Mouse (Mus musculus) stomach, postnatal 0 days (tissue): ENCODE data around the gene Babam2. TPM values are rescaled to one million over a fixed set of nuclear protein-coding genes. Genes with fewer than 3 reads are reported as not detected.
"Not testable (repeated sequence)": the region's sequence is repeated elsewhere in the genome, so short reads cannot be mapped to it uniquely, and the experiment has no call there.

ENCODE experiments used
- ATAC-seq: fragments of 200-750 bp; cut with Nextera tagmentation; 2 replicates; pipeline ENCODE4 v1.8.0; 2017; ENCODE audit not compliant: low FRiP score, low TSS enrichment
- DNase-seq: peaks from one replicate; pipeline ENCODE4 v3.0.0-alpha.2; 2016; ENCODE audit warnings: low spot score
- H3K27ac ChIP-seq: fragments of 300-500 bp; sonication (generic); replicated peaks from 2 replicates; pipeline ENCODE4 v1.5.1; 2014; ENCODE audit warnings: mild to moderate bottlenecking, control low read depth
- H3K27me3 ChIP-seq: fragments of 300-500 bp; sonication (generic); 2 replicates; pipeline ENCODE4 v1.6.1; 2014; ENCODE audit warnings: low read length; ENCODE audit not compliant: control insufficient read depth, insufficient read depth
- H3K36me3 ChIP-seq: fragments of 300-500 bp; sonication (generic); 2 replicates; pipeline ENCODE4 v1.6.1; 2014; ENCODE audit warnings: low read length, mixed read lengths; ENCODE audit not compliant: control insufficient read depth, insufficient read depth
- H3K4me1 ChIP-seq: fragments of 300-500 bp; sonication (generic); replicated peaks from 2 replicates; pipeline ENCODE4 v1.6.1; 2014; ENCODE audit warnings: antibody characterized with exemption; ENCODE audit not compliant: control insufficient read depth, insufficient read depth
- H3K4me2 ChIP-seq: fragments of 300-500 bp; sonication (generic); replicated peaks from 2 replicates; pipeline ENCODE4 v1.6.1; 2014; ENCODE audit warnings: low read depth, mild to moderate bottlenecking, control low read depth, moderate library complexity
- H3K4me3 ChIP-seq: fragments of 300-500 bp; sonication (generic); 2 replicates; pipeline ENCODE4 v1.5.1; 2014; ENCODE audit warnings: low read depth, low read length, control low read depth
- H3K9ac ChIP-seq: fragments of 300-500 bp; sonication (generic); 2 replicates; pipeline ENCODE4 v1.6.1; 2014; ENCODE audit warnings: mild to moderate bottlenecking, low read length, control low read depth, mixed read lengths
- H3K9me3 ChIP-seq: fragments of 300-500 bp; sonication (generic); 2 replicates; pipeline ENCODE4 v1.6.1; 2016; ENCODE audit warnings: low read length; ENCODE audit not compliant: control insufficient read depth
- CTCF ChIP-seq: IDR thresholded peaks from 2 replicates; pipeline ENCODE4 v1.5.1; 2016; ENCODE audit warnings: antibody characterized with exemption, low read depth, mild to moderate bottlenecking, moderate library complexity
- EP300 ChIP-seq: optimal IDR thresholded peaks from 2 replicates; pipeline ENCODE3; 2016; ENCODE audit warnings: antibody characterized with exemption
- WGBS: fragments of 180-500 bp; shearing (Covaris S2); extraction: QIAGEN DNeasy Blood & Tissue Kit; methylation state at CpG from one replicate; pipeline ENCODE4 v1.1.7; 2014; 5-methylcytosine and 5-hydroxymethylcytosine counted together
- polyA plus RNA-seq: library from polyadenylated mRNA; unstranded; fragments of >200 nt; fragmentation: Nextera tagmentation; extraction: Ambion mirVana; gene quantifications from 2 replicates; pipeline ENCODE4 v1.2.1, GENCODE M21; 2015

The Babam2 gene
- polyA plus RNA-seq, 1 experiment from 2014 or later = 44.9 TPM

DNA sequence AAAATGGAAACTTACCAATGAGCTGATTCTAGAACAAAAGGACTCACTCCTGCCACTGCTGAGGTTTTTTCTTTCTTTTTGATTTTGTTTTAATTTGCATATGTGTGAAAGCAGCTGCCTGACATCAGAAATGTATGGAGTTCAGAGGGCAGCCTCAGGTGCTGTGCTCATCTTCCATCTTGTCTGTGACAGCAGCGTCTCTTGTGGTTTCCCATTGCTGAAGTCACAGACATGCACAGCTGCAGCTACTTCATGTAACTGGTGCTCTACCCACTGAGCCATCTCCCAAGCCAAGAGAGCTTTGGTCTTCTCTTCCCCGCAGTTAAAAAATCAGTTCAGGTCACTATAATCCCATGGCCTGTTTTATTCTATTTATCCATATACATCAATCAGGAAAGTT is 266.4 kb downstream of the Babam2 start:
- DNase-seq (no peak), ATAC-seq (no peak)
- no peaks in the 10 kb centered on the region for H3K9me3 ChIP-seq
- H3K27ac ChIP-seq = no peak overlapping the region
- H3K27me3 ChIP-seq = no peaks in the 10 kb centered on the region
- no peaks in the 10 kb centered on the region for H3K36me3 ChIP-seq
- no peak overlapping the region for H3K4me3 ChIP-seq
- TF ChIP-seq CTCF (no peak), EP300 (no peak)
- H3K4me1 ChIP-seq = no peaks in the 10 kb centered on the region
- WGBS = 78% methylated on average over 2 of the region's 2 CpGs
- H3K9ac ChIP-seq = no peak overlapping the region
- no peak overlapping the region for H3K4me2 ChIP-seq

DNA sequence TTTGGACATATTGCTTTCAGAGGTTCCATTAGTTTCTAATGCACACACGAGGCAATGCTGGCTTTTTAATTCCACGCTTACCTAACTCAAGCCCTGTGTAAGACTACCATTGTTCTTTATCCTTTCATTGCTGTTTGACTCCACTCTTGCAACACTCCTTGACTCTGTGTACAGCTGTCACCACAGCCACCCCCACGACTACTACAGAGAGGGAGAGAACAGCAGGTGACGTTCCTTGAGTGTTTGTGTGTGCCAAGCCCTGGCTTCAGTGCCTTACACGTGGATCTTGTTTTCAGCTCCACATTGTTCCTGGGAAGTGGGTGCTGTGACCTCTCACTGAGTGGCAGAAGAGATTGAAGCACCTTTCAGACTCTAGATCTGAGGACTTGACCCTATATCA is 269.3 kb downstream of the Babam2 start:
- H3K27ac ChIP-seq = peak overlapping the region; percentile 92
- H3K4me1 ChIP-seq = no peaks in the 10 kb centered on the region
- DNase-seq (peak; percentile 73), ATAC-seq (peak; percentile 79)
- H3K9ac ChIP-seq = no peak overlapping the region
- H3K4me3 ChIP-seq = no peak overlapping the region
- no peaks in the 10 kb centered on the region for H3K9me3 ChIP-seq
- H3K27me3 ChIP-seq = no peaks in the 10 kb centered on the region
- no peaks in the 10 kb centered on the region for H3K36me3 ChIP-seq
- no peak overlapping the region for H3K4me2 ChIP-seq
- 62% methylated on average over 5 of the region's 5 CpGs for WGBS
- TF ChIP-seq EP300 (no peak), CTCF (no peak)

DNA sequence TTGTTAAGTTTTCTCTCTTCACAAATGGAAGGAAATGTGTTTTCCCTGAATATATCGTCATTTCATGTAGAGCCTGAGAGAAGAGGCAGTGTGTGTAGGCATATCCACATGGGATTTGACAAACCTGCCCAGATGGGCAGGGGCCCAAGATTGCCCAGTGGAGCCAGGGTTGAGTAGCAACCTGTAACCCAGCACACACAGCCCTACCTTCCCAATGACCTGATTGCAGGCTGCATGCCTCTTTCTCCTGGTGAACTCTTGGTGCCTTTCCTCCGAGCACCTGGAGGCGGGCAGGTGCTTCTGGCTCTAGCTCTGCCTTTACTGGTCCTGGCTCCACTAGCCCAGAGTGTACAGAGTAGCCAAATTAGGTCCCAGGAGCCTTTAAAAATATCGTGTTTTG is 270.0 kb downstream of the Babam2 start:
- WGBS = 61% methylated on average over 4 of the region's 4 CpGs
- peak overlapping the region; percentile 92 for H3K27ac ChIP-seq
- ATAC-seq = peak; percentile 79
- no peak overlapping the region for H3K4me3 ChIP-seq
- H3K4me2 ChIP-seq = no peak overlapping the region
- H3K27me3 ChIP-seq = no peaks in the 10 kb centered on the region
- H3K9ac ChIP-seq = peak overlapping the region; percentile 27; the same call in 1 of the 2 replicates
- no peaks in the 10 kb centered on the region for H3K36me3 ChIP-seq
- H3K4me1 ChIP-seq = no peaks in the 10 kb centered on the region
- no peaks in the 10 kb centered on the region for H3K9me3 ChIP-seq
- DNase-seq = peak; percentile 80
- no peak for TF ChIP-seq EP300
- TF ChIP-seq CTCF = no peak

DNA sequence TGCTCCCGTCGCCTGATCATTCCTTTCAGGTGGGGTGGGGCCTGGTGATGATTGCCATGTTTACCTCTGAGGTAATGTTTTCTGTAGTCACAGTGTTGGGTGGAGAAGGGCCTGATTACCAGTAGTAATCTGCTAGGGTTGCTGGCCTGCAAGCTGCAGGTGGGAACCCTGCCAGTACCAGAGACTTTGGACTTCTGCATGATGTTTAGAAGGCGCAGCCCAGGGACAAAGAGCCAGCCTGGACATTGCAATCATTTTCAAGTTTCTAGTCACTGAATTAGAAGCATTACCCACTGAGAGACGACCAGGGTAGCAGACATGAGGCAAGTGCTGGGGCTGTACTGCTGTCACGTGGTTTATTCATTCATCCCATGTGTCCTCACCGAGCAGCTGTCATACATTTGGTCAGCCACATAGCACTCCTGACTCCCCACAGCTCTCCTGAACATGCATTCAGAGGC is 270.6 kb downstream of the Babam2 start:
- Histone ChIP-seq H3K9me3 (no peaks in the 10 kb centered on the region), H3K27me3 (no peaks in the 10 kb centered on the region), H3K4me2 (no peak overlapping the region), H3K9ac (no peak overlapping the region), H3K27ac (peak overlapping the region; percentile 92), H3K36me3 (no peaks in the 10 kb centered on the region), H3K4me3 (no peak overlapping the region), H3K4me1 (no peaks in the 10 kb centered on the region)
- DNase-seq = peak; percentile 92
- 39% methylated on average over 6 of the region's 6 CpGs for WGBS
- ATAC-seq = peak; percentile 95
- TF ChIP-seq EP300 (no peak), CTCF (no peak)

DNA sequence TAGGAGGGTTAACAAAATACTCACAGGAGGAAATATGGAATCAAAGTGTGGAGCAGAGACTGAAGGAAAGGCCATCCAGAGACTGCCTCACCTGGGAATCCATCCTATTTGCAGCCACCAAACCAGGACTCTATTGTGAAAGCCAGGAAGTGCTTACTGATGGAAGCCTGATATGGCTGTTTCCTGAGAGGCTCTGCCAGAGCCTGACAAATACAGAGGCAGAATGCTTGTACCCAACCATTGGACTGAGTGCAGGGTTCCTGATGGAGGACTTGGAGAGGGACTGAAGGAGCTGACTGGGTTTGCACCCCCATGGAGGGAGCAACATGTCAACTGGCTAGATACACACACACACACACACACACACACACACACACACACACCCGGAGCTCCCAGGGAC is 274.9 kb downstream of the Babam2 start:
- 91% methylated on average over 1 of the region's 1 CpGs for WGBS

DNA sequence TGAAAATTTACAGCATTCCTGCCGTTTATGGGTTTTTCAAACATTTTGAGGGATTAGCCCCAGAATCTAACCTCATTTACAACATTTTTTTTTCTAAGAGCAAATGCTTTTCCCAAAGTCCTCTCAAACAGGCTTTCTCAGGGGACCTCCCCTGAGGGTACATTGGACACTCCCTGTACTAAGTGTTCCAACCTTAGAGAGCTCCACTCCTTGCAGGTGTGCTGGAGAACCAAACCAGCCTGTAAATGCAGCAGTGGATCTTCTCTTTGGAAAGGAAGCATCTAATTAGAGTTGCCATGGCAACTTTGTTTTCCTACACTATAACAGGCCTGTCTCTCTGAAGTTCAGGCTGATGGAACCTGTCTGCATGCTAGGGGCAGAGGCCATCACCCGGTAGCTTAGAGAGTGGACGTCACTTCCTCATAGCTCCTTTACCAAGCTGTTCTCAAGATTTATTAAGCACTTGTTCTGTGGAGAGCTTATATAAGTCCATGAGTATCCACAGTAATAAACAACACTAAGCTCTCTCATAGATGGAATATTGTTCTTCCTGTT is 277.2 kb downstream of the Babam2 start:
- Histone ChIP-seq H3K4me2 (no peak overlapping the region), H3K36me3 (no peaks in the 10 kb centered on the region), H3K27ac (no peak overlapping the region), H3K9ac (no peak overlapping the region), H3K27me3 (no peaks in the 10 kb centered on the region), H3K4me1 (0 out of 2 replicates have a peak, but pooled peaks cover 4% of the 10 kb centered on the region), H3K9me3 (no peaks in the 10 kb centered on the region), H3K4me3 (no peak overlapping the region)
- no peak for TF ChIP-seq EP300
- TF ChIP-seq CTCF = no peak
- 35% methylated on average over 3 of the region's 3 CpGs for WGBS
- ATAC-seq = 0 out of 2 replicates have a peak, but pooled peaks have one; percentile 33
- DNase-seq = no peak

More for the DNA sequence above, 274.9 kb downstream of the Babam2 start:
- H3K9me3 ChIP-seq, H3K9ac ChIP-seq, ATAC-seq, H3K36me3 ChIP-seq, H3K4me2 ChIP-seq, H3K4me3 ChIP-seq, H3K27me3 ChIP-seq, H3K27ac ChIP-seq, DNase-seq, H3K4me1 ChIP-seq: not testable (repeated sequence)
